Mouse (Mus musculus) lung, embryonic 16.5 days (tissue): ENCODE measurements around the gene Fgfr2. TPM values are rescaled to one million over a fixed set of nuclear protein-coding genes. Genes with fewer than 3 reads are reported as not detected.

Source experiments
- ATAC-seq: fragments of 200-750 bp; cut with Nextera tagmentation; 2 replicates; pipeline ENCODE4 v1.8.0; 2017; ENCODE audit warnings: low read depth, mild to moderate bottlenecking, moderate library complexity
- H3K27ac ChIP-seq: fragments of 300-500 bp; sonication (generic); 2 replicates; pipeline ENCODE4 v1.5.1; 2014; ENCODE audit warnings: mild to moderate bottlenecking, control low read depth, low read length
- H3K27me3 ChIP-seq: fragments of 300-500 bp; sonication (generic); 2 replicates; pipeline ENCODE4 v1.6.1; 2014; ENCODE audit warnings: low read depth, low read length, mixed read lengths; ENCODE audit not compliant: control insufficient read depth, insufficient read depth
- H3K36me3 ChIP-seq: fragments of 300-500 bp; sonication (generic); 2 replicates; pipeline ENCODE4 v1.6.1; 2014; ENCODE audit warnings: low read length; ENCODE audit not compliant: control insufficient read depth, insufficient read depth
- H3K4me1 ChIP-seq: fragments of 300-500 bp; sonication (generic); replicated peaks from 2 replicates; pipeline ENCODE4 v1.6.1; 2014; ENCODE audit warnings: low read length, mixed read lengths; ENCODE audit not compliant: control insufficient read depth, insufficient read depth
- H3K4me2 ChIP-seq: fragments of 300-500 bp; sonication (generic); 2 replicates; pipeline ENCODE4 v1.6.1; 2014; ENCODE audit warnings: low read depth, low read length, control low read depth
- H3K4me3 ChIP-seq: fragments of 300-500 bp; sonication (generic); 2 replicates; pipeline ENCODE4 v1.5.1; 2014; ENCODE audit warnings: mild to moderate bottlenecking, low read length, control low read depth
- H3K9ac ChIP-seq: fragments of 300-500 bp; sonication (generic); 2 replicates; pipeline ENCODE4 v1.6.1; 2014; ENCODE audit warnings: low read length, control low read depth
- H3K9me3 ChIP-seq: fragments of 300-500 bp; sonication (generic); 2 replicates; pipeline ENCODE4 v1.6.1; 2016; ENCODE audit warnings: low read length; ENCODE audit not compliant: control insufficient read depth
- WGBS: fragments of 180-500 bp; shearing (Covaris S2); extraction: QIAGEN DNeasy Blood & Tissue Kit; methylation state at CpG from one replicate; pipeline ENCODE4 v1.1.7; 2014; 5-methylcytosine and 5-hydroxymethylcytosine counted together
- polyA plus RNA-seq: library from polyadenylated mRNA; unstranded; fragments of >200 nt; fragmentation: Nextera tagmentation; extraction: Ambion mirVana; gene quantifications from 2 replicates; pipeline ENCODE4 v1.2.1, GENCODE M21; 2015

Fgfr2 gene
- polyA plus RNA-seq, 1 experiment from 2014 or later = 175 TPM

- Histone ChIP-seq H3K27ac (no peak overlapping the region; the same call in 1 of the 2 replicates), H3K4me1 (peaks cover 40% of the 10 kb centered on the region), H3K9me3 (no peaks in the 10 kb centered on the region), H3K27me3 (no peaks in the 10 kb centered on the region), H3K4me2 (no peak overlapping the region), H3K36me3 (no peaks in the 10 kb centered on the region; the same call in 1 of the 2 replicates), H3K4me3 (no peak overlapping the region), H3K9ac (no peak overlapping the region)
- no peak for ATAC-seq
- 36% methylated on average over 4 of the region's 4 CpGs for WGBS
Observed at GRCm38 (mm10) chr7:133011611-133012010, 111.5 kb downstream of the Fgfr2 start.

DNA sequence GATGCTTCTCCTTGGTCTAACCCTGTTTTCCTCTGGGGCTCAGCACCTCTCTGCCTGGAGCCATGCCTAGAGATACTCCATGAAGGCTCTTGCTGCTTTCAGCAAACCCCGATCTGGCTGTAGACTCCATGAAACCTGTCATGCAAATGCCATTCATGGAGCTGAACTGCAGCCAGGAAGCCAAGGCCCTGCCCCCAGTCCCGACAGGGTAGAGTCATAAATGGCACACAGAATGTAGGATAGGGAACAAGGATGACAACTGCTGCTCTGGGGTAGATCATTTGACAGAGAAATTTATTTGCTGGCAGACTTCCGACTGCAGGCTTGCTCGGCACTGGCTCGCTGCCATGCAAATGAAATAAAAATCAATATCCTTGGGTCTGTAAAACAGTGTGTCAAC is 112.0 kb downstream of the Fgfr2 start:
- no peak; the same call in 1 of the 2 replicates for ATAC-seq
- Histone ChIP-seq H3K36me3 (no peaks in the 10 kb centered on the region; the same call in 1 of the 2 replicates), H3K4me3 (no peak overlapping the region), H3K4me1 (peaks cover 40% of the 10 kb centered on the region), H3K27me3 (no peaks in the 10 kb centered on the region), H3K9me3 (no peaks in the 10 kb centered on the region), H3K27ac (no peak overlapping the region; the same call in 1 of the 2 replicates), H3K9ac (no peak overlapping the region), H3K4me2 (no peak overlapping the region)
- WGBS = 26% methylated on average over 5 of the region's 5 CpGs

GRCm38 (mm10) chr7:133010477-133010876 is 112.7 kb downstream of the Fgfr2 start:
- Histone ChIP-seq H3K4me1 (peaks cover 39% of the 10 kb centered on the region), H3K36me3 (no peaks in the 10 kb centered on the region; the same call in 1 of the 2 replicates), H3K9ac (no peak overlapping the region), H3K4me2 (no peak overlapping the region), H3K4me3 (no peak overlapping the region), H3K27me3 (no peaks in the 10 kb centered on the region), H3K9me3 (no peaks in the 10 kb centered on the region), H3K27ac (no peak overlapping the region)
- ATAC-seq = no peak
- WGBS = 80% methylated on average over 3 of the region's 3 CpGs

GRCm38 (mm10) chr7:133009676-133010075 is 113.5 kb downstream of the Fgfr2 start:
- Histone ChIP-seq H3K9me3 (no peaks in the 10 kb centered on the region), H3K27me3 (no peaks in the 10 kb centered on the region), H3K27ac (no peak overlapping the region), H3K4me1 (peaks cover 36% of the 10 kb centered on the region), H3K4me2 (no peak overlapping the region), H3K4me3 (no peak overlapping the region), H3K36me3 (no peaks in the 10 kb centered on the region; the same call in 1 of the 2 replicates), H3K9ac (no peak overlapping the region)
- no peak for ATAC-seq
- 80% methylated on average over 8 of the region's 8 CpGs for WGBS

DNA sequence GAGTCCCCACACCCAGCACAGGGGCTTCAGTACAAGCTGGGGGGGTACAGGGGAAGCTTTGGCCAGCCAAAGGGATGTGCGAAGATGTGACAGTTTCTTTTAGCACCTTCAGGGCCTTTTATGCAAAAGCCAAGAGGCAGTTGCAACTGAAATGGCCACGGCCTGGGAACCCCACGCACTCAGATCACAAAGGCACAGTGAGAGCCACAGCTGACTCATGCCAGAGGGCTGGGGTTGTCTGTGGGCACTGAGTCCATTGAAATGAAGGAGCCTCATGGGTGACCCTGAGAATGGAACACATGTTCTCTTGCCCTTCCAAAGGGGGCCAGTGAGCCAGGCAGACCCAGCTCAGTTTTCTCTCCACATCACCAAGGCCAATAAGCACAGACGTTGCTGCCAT is 114.5 kb downstream of the Fgfr2 start:
- Histone ChIP-seq H3K4me1 (peaks cover 37% of the 10 kb centered on the region), H3K27ac (no peak overlapping the region)
- WGBS = 84% methylated on average over 4 of the region's 4 CpGs

GRCm38 (mm10) chr7:133007343-133007742 is 115.8 kb downstream of the Fgfr2 start:
- Histone ChIP-seq H3K36me3 (no peaks in the 10 kb centered on the region; the same call in 1 of the 2 replicates), H3K4me3 (no peak overlapping the region), H3K9me3 (no peaks in the 10 kb centered on the region), H3K27me3 (no peaks in the 10 kb centered on the region), H3K27ac (no peak overlapping the region), H3K9ac (no peak overlapping the region), H3K4me2 (no peak overlapping the region), H3K4me1 (peaks cover 25% of the 10 kb centered on the region)
- ATAC-seq = no peak; the same call in 1 of the 2 replicates
- 64% methylated on average over 11 of the region's 11 CpGs for WGBS

More for the DNA sequence above, 114.5 kb downstream of the Fgfr2 start:
- H3K36me3 ChIP-seq = no peaks in the 10 kb centered on the region; the same call in 1 of the 2 replicates
- H3K27me3 ChIP-seq = no peaks in the 10 kb centered on the region
- no peaks in the 10 kb centered on the region for H3K9me3 ChIP-seq
- no peak for ATAC-seq
- no peak overlapping the region for H3K9ac ChIP-seq
- no peak overlapping the region for H3K4me3 ChIP-seq
- no peak overlapping the region for H3K4me2 ChIP-seq

GRCm38 (mm10) chr7:133005772-133006171 is 117.4 kb downstream of the Fgfr2 start:
- H3K27me3 ChIP-seq = no peaks in the 10 kb centered on the region
- no peaks in the 10 kb centered on the region; the same call in 1 of the 2 replicates for H3K36me3 ChIP-seq
- no peaks in the 10 kb centered on the region for H3K9me3 ChIP-seq
- H3K4me1 ChIP-seq = peaks cover 12% of the 10 kb centered on the region
- H3K9ac ChIP-seq = no peak overlapping the region
- WGBS = 73% methylated on average over 7 of the region's 7 CpGs
- no peak overlapping the region for H3K27ac ChIP-seq
- ATAC-seq = no peak
- H3K4me2 ChIP-seq = no peak overlapping the region
- H3K4me3 ChIP-seq = no peak overlapping the region

DNA sequence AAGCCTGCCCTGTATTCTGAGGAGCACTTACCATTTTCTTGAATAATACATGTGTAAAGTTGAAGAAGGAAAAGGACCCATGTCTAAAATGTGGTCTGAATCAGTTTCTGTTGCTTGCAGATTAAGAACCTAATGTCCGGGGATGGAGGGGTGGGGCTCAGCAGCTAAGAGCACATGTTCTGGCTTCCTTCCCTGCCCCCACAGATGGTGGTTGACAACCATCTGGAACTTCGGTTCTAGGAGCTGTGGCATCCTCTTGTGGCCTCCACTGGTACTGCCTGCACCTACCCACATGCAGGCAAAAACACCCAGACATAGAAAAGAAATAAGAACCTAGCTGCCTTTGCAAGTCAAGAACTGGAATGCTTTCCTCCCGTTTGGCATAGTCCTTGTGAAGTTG is 119.7 kb downstream of the Fgfr2 start:
- Histone ChIP-seq H3K4me3 (no peak overlapping the region), H3K27ac (no peak overlapping the region), H3K4me2 (no peak overlapping the region), H3K36me3 (peaks cover 9% of the 10 kb centered on the region), H3K9me3 (no peaks in the 10 kb centered on the region), H3K9ac (no peak overlapping the region), H3K27me3 (no peaks in the 10 kb centered on the region), H3K4me1 (peaks cover 8% of the 10 kb centered on the region)
- peak; percentile 41; the same call in 1 of the 2 replicates for ATAC-seq
- WGBS = 14% methylated on average over 3 of the region's 3 CpGs

- H3K27me3 ChIP-seq = no peaks in the 10 kb centered on the region
- H3K9ac ChIP-seq = no peak overlapping the region
- peaks cover 6% of the 10 kb centered on the region for H3K4me1 ChIP-seq
- 84% methylated on average over 6 of the region's 6 CpGs for WGBS
- H3K27ac ChIP-seq = no peak overlapping the region
- no peaks in the 10 kb centered on the region for H3K9me3 ChIP-seq
- H3K36me3 ChIP-seq = peaks cover 19% of the 10 kb centered on the region
- H3K4me2 ChIP-seq = no peak overlapping the region
- ATAC-seq = no peak
- no peak overlapping the region for H3K4me3 ChIP-seq
Observed at GRCm38 (mm10) chr7:133002271-133002670, 120.9 kb downstream of the Fgfr2 start.

GRCm38 (mm10) chr7:133001388-133001787 is 121.8 kb downstream of the Fgfr2 start:
- no peak for ATAC-seq
- Histone ChIP-seq H3K36me3 (peaks cover 20% of the 10 kb centered on the region), H3K9ac (no peak overlapping the region), H3K27ac (no peak overlapping the region), H3K9me3 (no peaks in the 10 kb centered on the region), H3K27me3 (no peaks in the 10 kb centered on the region), H3K4me3 (no peak overlapping the region), H3K4me1 (peaks cover 2% of the 10 kb centered on the region), H3K4me2 (no peak overlapping the region)
- WGBS = 87% methylated on average over 3 of the region's 3 CpGs
